Mouse (Mus musculus): ENCODE measurements at regions not wholly inside any gene's neighbourhood (a gene's known extent, or its start where the extent isn't known, plus 50 kb on each side); places are given as distances from the start of the nearest gene placed in this dataset.

GRCm38 (mm10) chr3:78412669-78413419 is 873.5 kb downstream of the Rapgef2 start:
- no peak for DNase-seq (ENCODE audit: low spot score in 2 of 2)

- DNase-seq (ENCODE audit: low spot score in 2 of 2), result no peak
Observed at GRCm38 (mm10) chr3:78411395-78411794, 874.9 kb downstream of the Rapgef2 start.

DNA sequence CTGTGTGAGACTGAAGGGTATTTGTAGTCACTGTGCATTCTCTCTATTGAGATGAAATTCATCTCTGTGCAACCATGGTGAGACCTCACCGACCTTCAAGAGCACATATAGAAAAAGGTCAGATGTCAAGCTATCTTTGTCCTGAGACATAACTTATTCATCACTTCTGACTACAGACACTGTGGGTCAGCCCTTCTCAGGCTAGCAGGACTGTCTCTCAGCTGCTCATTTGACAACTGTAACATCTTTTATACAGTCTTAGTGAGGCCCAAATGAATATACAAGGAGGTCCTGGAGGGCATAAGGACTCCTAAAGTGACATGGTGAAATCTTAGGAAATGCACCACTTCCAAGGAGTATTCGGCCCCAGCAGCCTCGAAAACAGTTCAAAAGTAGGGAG is 877.1 kb downstream of the Rapgef2 start:
- DNase-seq (ENCODE audit: low spot score in 2 of 2), result no peak

GRCm38 (mm10) chr3:78405760-78406467 is 880.4 kb downstream of the Rapgef2 start:
- DNase-seq (ENCODE audit: low spot score in 2 of 2), result no peak

GRCm38 (mm10) chr3:78358377-78358776 is 927.9 kb downstream of the Rapgef2 start:
- peak in 1 of 2 experiments; percentile 52 for DNase-seq (ENCODE audit: low spot score in 2 of 2)

- no peak for DNase-seq (ENCODE audit: low spot score in 2 of 2)
Observed at GRCm38 (mm10) chr3:78339891-78340290, 946.4 kb downstream of the Rapgef2 start.

- DNase-seq (ENCODE audit: low spot score in 2 of 2), result no peak
Observed at GRCm38 (mm10) chr3:78311630-78312406, 974.5 kb downstream of the Rapgef2 start.

- DNase-seq (ENCODE audit: low spot score in 2 of 2), result no peak
Observed at GRCm38 (mm10) chr3:78300506-78300905, 985.8 kb downstream of the Rapgef2 start.

DNA sequence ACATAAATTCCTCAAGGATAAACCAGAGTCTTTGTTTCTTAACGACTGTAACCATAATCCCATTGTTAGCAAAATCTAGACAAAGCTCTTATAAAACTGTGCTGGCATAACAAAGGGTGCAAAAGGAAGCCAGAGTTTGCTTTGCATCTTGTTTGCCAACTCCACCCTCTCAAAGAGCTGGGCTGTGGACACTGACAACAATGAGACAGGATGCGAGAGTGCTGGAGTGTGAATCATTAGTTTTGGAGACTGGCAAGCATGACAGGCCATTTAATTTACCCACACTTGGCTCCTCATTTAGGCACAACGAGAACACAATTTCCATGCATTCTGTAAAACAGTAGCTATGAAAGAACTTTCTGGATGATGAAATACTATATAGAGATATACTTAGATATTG is 994.4 kb downstream of the Rapgef2 start:
- no peak for DNase-seq (ENCODE audit: low spot score in 2 of 2)

DNA sequence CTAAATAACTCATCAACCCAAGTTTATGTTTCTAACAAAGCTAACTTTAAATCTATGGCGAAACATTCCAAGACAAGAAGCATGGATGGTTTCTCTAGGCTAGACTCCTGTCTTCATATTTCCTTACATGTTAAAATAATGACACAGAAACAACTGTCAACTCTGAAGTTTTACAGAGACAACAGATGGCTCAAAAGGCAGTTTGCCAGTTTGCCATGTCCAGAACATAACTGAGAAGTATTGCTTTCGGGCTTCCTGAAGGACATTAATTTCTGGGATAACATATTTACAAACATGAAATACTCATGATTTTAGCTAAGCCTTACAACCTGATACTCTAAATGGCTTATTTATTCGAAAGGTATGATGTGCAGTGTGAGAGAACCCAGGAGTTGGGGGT is 1002.2 kb downstream of the Rapgef2 start:
- DNase-seq (ENCODE audit: low spot score in 2 of 2), result no peak

DNA sequence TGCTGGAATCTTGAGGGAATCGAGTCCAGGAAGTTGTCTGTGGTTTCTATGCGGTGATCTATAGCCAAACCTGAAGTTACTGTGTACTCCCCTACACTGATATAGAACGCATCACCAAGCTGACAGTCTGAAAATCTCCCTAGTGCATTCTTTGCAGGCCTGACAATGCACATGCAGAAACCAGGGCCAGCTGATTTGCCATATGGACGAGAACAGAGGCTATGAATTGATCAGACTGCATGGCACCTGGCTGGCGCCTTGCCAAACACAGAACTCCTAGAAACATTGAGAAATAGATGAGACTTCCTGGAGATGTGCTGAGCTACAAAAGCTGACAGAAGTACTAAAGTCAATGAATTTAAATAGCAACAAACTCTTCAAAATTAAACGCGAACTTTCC is 1049.4 kb downstream of the Rapgef2 start:
- peak in 1 of 2 experiments; percentile 7 for DNase-seq (ENCODE audit: low spot score in 2 of 2)

DNA sequence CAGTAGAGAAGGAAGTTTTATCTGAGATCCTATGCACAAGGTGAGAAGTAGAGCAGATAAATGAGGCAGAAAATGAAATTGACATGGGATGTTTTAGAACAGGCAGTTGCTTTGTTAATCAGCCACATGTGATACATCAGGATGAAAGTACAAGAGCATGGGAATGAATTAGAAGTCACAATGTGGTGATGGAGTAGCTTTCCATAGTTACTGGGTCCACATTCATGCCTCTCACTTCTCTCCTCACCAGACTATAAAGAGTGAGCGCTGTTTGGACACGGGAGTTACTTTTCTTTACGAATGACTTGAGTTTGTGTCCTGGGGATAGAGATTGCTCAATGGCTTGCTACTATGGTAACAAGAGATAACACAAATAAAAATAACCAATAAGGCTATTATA is 1076.6 kb downstream of the Rapgef2 start:
- DNase-seq (ENCODE audit: low spot score in 2 of 2), result no peak

DNA sequence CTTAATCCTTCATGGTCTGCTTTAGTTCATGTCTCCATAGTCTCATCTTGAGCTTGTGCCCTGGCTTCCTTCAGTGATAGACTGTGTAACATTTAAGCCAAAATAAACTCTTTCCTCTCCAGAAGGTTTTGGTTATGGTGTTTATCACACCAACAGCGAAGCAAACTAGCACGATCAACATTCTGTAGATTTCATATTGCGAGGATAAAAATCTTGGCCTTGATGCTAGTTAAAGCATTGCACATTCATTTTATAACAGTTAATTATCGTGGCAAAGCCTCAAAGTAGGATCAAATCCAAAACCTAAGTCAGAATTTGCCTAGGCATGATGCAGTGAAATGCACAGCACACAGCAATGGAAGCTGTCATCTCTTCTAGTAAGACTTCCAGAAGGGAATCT is 1123.7 kb downstream of the Rapgef2 start:
- no peak for DNase-seq (ENCODE audit: low spot score in 2 of 2)

DNA sequence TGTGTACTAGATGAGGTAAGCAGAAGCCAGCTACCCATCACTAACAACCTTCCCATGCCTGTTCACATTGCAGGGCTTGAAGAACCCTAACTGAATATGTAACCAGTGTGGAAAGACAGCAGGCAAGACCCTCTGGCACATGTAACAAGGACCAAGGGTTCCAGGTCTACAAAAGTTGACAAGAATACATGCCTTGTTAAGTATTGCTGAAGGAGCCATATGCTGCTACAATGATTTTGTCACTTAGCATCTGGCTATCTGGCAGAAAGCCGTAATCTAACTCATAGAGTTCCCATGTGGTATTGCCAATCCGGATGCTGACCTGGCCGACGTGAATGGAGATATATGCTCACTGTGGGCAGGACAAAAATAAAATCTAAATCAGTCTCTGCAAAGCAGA is 1127.9 kb downstream of the Rapgef2 start:
- no peak for DNase-seq (ENCODE audit: low spot score in 2 of 2)
